ENCODE assay signal across 8 mouse cellular contexts in the genomic region with DNA sequence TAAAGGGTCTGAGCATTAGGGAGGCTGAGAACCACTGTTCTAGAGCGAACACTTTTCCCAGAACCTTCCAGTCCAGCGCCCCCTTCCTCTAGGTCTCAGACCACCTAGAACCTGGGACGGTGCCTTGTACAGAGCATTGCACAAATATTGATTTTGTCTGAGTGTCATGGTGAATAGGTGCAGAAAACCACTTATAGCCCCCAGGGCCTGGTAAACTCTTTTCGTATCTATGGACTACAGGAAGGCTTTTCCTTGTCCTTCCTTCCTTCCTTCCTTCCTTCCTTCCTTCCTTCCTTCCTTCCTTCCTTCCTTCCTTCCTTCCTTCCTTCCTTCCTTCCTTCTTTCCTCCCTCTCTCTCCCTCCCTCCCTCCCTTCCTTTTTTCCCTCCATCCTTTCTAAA. TPM values are rescaled to one million over a fixed set of nuclear protein-coding genes. Genes with fewer than 3 reads are reported as not detected.
DNase-seq lines count a peak whose midpoint lies in the region; ATAC-seq and TF ChIP-seq lines count a peak whose summit lies in the region.

Gene Qpct, plus strand, starts transcription at position 301 of the 400 bp plus-strand sequence.

- TF ChIP-seq CTCF in forebrain, postnatal 0 days (IDR thresholded peaks at IDR 0.05; ENCODE audit: low read depth), result no peak

- no peak for DNase-seq in heart, adult 9 months (ENCODE audit: low spot score in 2 of 2)
- DNase-seq in ES-E14 (ENCODE audit: low read depth, low spot score), result no peak
- no peak for DNase-seq in forebrain, postnatal 0 days
- no peak for DNase-seq in liver, embryonic 13.5 days
- no peak for DNase-seq in thymus, postnatal 10 days (ENCODE audit: low spot score in 2 of 2)
- DNase-seq in ovary, postnatal 10 days (ENCODE audit: low spot score), result no peak
- DNase-seq in urinary bladder, adult 18-20 months (ENCODE audit: low spot score in 2 of 2), result no peak

- H3K9ac ChIP-seq in heart, embryonic 13.5 days, result peak within 1 kb of the TSS; percentile 84
- peak within 1 kb of the TSS; percentile 11; the same call in 1 of the 2 replicates for H3K9ac ChIP-seq in ES-E14 (ENCODE audit: insufficient read depth, low read depth, low read length, poor library complexity, severe bottlenecking)
- peak within 1 kb of the TSS; percentile 76 for H3K9ac ChIP-seq in forebrain, postnatal 0 days
- H3K9ac ChIP-seq in liver, embryonic 13.5 days, result peak within 1 kb of the TSS; percentile 49

- H3K27me3 ChIP-seq in heart, embryonic 13.5 days (replicated peaks), result no peaks in the 10 kb centered on the region
- H3K27me3 ChIP-seq in forebrain, postnatal 0 days (ENCODE audit: insufficient read depth, low read length), result no peaks in the 10 kb centered on the region
- H3K27me3 ChIP-seq in liver, embryonic 13.5 days, result peaks cover 20% of the 10 kb centered on the region

- H3K27ac ChIP-seq in heart, embryonic 13.5 days (replicated peaks), result peak within 1 kb of the TSS; percentile 89
- H3K27ac ChIP-seq in ES-E14 (ENCODE audit: insufficient read depth, low read depth, low read length, poor library complexity, severe bottlenecking), result no peak within 1 kb of the TSS
- H3K27ac ChIP-seq in forebrain, postnatal 0 days (ENCODE audit: low read depth, low read length), result peak within 1 kb of the TSS; percentile 88
- no peak within 1 kb of the TSS for H3K27ac ChIP-seq in liver, embryonic 13.5 days

- peak within 1 kb of the TSS; percentile 70 for H3K4me3 ChIP-seq in heart, embryonic 13.5 days
- peak within 1 kb of the TSS; percentile 61 to 70 for H3K4me3 ChIP-seq in ES-E14 (ENCODE audit: insufficient read depth in 1 of 2, low read depth in 1 of 2, low read length in 2 of 2, poor library complexity in 1 of 2, severe bottlenecking in 1 of 2)
- peak within 1 kb of the TSS; percentile 70 for H3K4me3 ChIP-seq in forebrain, postnatal 0 days (ENCODE audit: low read depth, low read length)
- peak within 1 kb of the TSS; percentile 56 for H3K4me3 ChIP-seq in liver, embryonic 13.5 days (replicated peaks)

- H3K4me1 ChIP-seq in heart, embryonic 13.5 days, result peaks cover 12% of the 10 kb centered on the region
- no peaks in the 10 kb centered on the region for H3K4me1 ChIP-seq in ES-E14 (ENCODE audit: control insufficient read depth in 2 of 2, insufficient read depth in 2 of 2, low read length in 2 of 2, poor library complexity in 1 of 2)
- H3K4me1 ChIP-seq in forebrain, postnatal 0 days (ENCODE audit: insufficient read depth), result no peaks in the 10 kb centered on the region
- H3K4me1 ChIP-seq in liver, embryonic 13.5 days (replicated peaks), result no peaks in the 10 kb centered on the region; the same call in 1 of the 2 replicates

- in situ Hi-C loops in ES-E14 (cut with MboI; ENCODE audit: low sequenced_read_pairs in 2 of 2, unreplicated experiment in 2 of 2), result no loop called here

- H3K36me3 ChIP-seq in heart, embryonic 13.5 days, result no peaks in the 10 kb centered on the region
- no peaks in the 10 kb centered on the region for H3K36me3 ChIP-seq in ES-E14 (ENCODE audit: control insufficient read depth, insufficient read depth, low read length, poor library complexity, severe bottlenecking)
- no peaks in the 10 kb centered on the region for H3K36me3 ChIP-seq in forebrain, postnatal 0 days (ENCODE audit: insufficient read depth)
- H3K36me3 ChIP-seq in liver, embryonic 13.5 days, result no peaks in the 10 kb centered on the region

- H3K4me2 ChIP-seq in heart, embryonic 13.5 days, result peak within 1 kb of the TSS; percentile 87
- peak within 1 kb of the TSS; percentile 94 for H3K4me2 ChIP-seq in forebrain, postnatal 0 days (ENCODE audit: low read depth)
- H3K4me2 ChIP-seq in liver, embryonic 13.5 days, result peak within 1 kb of the TSS; percentile 66

- no peaks in the 10 kb centered on the region for H3K9me3 ChIP-seq in heart, embryonic 13.5 days
- H3K9me3 ChIP-seq in ES-E14 (ENCODE audit: control insufficient read depth, insufficient read depth, low read depth, low read length), result no peaks in the 10 kb centered on the region
- H3K9me3 ChIP-seq in forebrain, postnatal 0 days (ENCODE audit: low read length), result no peaks in the 10 kb centered on the region
- H3K9me3 ChIP-seq in liver, embryonic 13.5 days (replicated peaks), result no peaks in the 10 kb centered on the region

- WGBS in heart, embryonic 13.5 days, result 72% methylated on average over 4 of the region's 4 CpGs
- WGBS in forebrain, postnatal 0 days, result 75% methylated on average over 4 of the region's 4 CpGs
- 49% methylated on average over 4 of the region's 4 CpGs for WGBS in liver, embryonic 13.5 days (ENCODE audit: insufficient replicate concordance)

- ATAC-seq in heart, embryonic 13.5 days (ENCODE audit: extremely low read depth, insufficient number of reproducible peaks, low FRiP score, low TSS enrichment), result no peak
- no peak for ATAC-seq in forebrain, postnatal 0 days
- no peak for ATAC-seq in liver, embryonic 13.5 days (ENCODE audit: low read depth)

TF ChIP-seq in ES-E14, 5 proteins besides CTCF, POLR2A, EP300 and RAD21:
- TF ChIP-seq CHD2 (IDR thresholded peaks at IDR 0.05; ENCODE audit: low read depth, low read length) (no peak), MAFK (IDR thresholded peaks at IDR 0.05; ENCODE audit: insufficient read depth, low read depth, low read length) (no peak), HCFC1 (IDR thresholded peaks at IDR 0.05; ENCODE audit: borderline replicate concordance, insufficient read depth, low read length) (no peak), ZC3H11A (IDR thresholded peaks at IDR 0.05; ENCODE audit: borderline replicate concordance, low read depth, low read length) (no peak), ZNF384 (IDR thresholded peaks at IDR 0.05; ENCODE audit: low read depth, low read length) (no peak)

RNA-seq across cellular contexts. Expression of gene Qpct, which starts in this region (rescaled TPM):
- 36.5 and 36.6 TPM in 2 replicates for polyA plus RNA-seq in heart, embryonic 13.5 days (2015; fragmentation: Nextera tagmentation; extraction: Ambion mirVana)
- 2.2 and 3.0 TPM in 2 replicates for total RNA-seq in ES-E14 (2012; rRNA removed)
- 24.8 and 26.3 TPM in 2 replicates for total RNA-seq in forebrain, postnatal 0 days (2014; rRNA removed)
- 21.5 and 26.5 TPM in 2 replicates for polyA plus RNA-seq in forebrain, postnatal 0 days (2015; fragmentation: Nextera tagmentation; extraction: Ambion mirVana)
- polyA plus RNA-seq in liver, embryonic 13.5 days (2015; fragmentation: Nextera tagmentation; extraction: Ambion mirVana), result 15.9 and 18.8 TPM in 2 replicates

Comparison
In these comparisons a context has a peak if more than half of its experiments do, and no peak if none do; other contexts are left out.
1. H3K27ac ChIP-seq: peak in heart, embryonic 13.5 days (single experiment) and forebrain, postnatal 0 days (single experiment); none in ES-E14 (single experiment) and liver, embryonic 13.5 days (single experiment).
2. H3K9ac ChIP-seq: peak in every context shown above with its lines; median percentile 84 in heart, embryonic 13.5 days; 76 in forebrain, postnatal 0 days; 49 in liver, embryonic 13.5 days; 11 in ES-E14.
3. Peak in every context shown above with its lines, with median percentiles within 50 percentile points of each other: H3K4me2 ChIP-seq and H3K4me3 ChIP-seq.